Mouse (Mus musculus) limb, embryonic 11.5 days (tissue): Measurements from ENCODE around the gene Akap8l. TPM values are rescaled to one million over a fixed set of nuclear protein-coding genes. Genes with fewer than 3 reads are reported as not detected.

Source experiments
- ATAC-seq: fragments of 200-750 bp; cut with Nextera tagmentation; 2 replicates; pipeline ENCODE4 v1.8.0; 2017; ENCODE audit warnings: low read depth; ENCODE audit not compliant: insufficient number of reproducible peaks, low FRiP score, low TSS enrichment
- DNase-seq: peaks from one replicate; pipeline ENCODE4 v3.0.0-alpha.2; 2015; ENCODE audit warnings: low spot score
- H3K27ac ChIP-seq: fragments of 300-500 bp; sonication (generic); replicated peaks from 2 replicates; pipeline ENCODE4 v1.5.1; 2014; ENCODE audit warnings: low read depth, mild to moderate bottlenecking, low read length
- H3K27me3 ChIP-seq: fragments of 300-500 bp; sonication (generic); 2 replicates; pipeline ENCODE4 v1.6.1; 2014; ENCODE audit warnings: mild to moderate bottlenecking, low read length, mixed read lengths; ENCODE audit not compliant: control insufficient read depth, insufficient read depth
- H3K36me3 ChIP-seq: fragments of 300-500 bp; sonication (generic); 2 replicates; pipeline ENCODE4 v1.6.1; 2014; ENCODE audit warnings: mild to moderate bottlenecking, low read length, moderate library complexity, mixed read lengths; ENCODE audit not compliant: control insufficient read depth, insufficient read depth
- H3K4me1 ChIP-seq: fragments of 300-500 bp; sonication (generic); 2 replicates; pipeline ENCODE4 v1.6.1; 2014; ENCODE audit warnings: low read length, mixed read lengths; ENCODE audit not compliant: control insufficient read depth, insufficient read depth
- H3K4me2 ChIP-seq: fragments of 300-500 bp; sonication (generic); 2 replicates; pipeline ENCODE4 v1.6.1; 2014; ENCODE audit warnings: low read depth, mild to moderate bottlenecking, moderate library complexity; ENCODE audit not compliant: severe bottlenecking
- H3K4me3 ChIP-seq: fragments of 300-500 bp; sonication (generic); 2 replicates; pipeline ENCODE4 v1.5.1; 2014; ENCODE audit warnings: low read depth, low read length
- H3K9ac ChIP-seq: fragments of 300-500 bp; sonication (generic); 2 replicates; pipeline ENCODE4 v1.6.1; 2014; ENCODE audit warnings: mild to moderate bottlenecking, low read length
- H3K9me3 ChIP-seq: fragments of 300-500 bp; sonication (generic); 2 replicates; pipeline ENCODE4 v1.6.1; 2016; ENCODE audit warnings: low read length; ENCODE audit not compliant: control insufficient read depth
- WGBS: fragments of 180-500 bp; shearing (Covaris S2); extraction: QIAGEN DNeasy Blood & Tissue Kit; methylation state at CpG from one replicate; pipeline ENCODE4 v1.1.7; 2014; 5-methylcytosine and 5-hydroxymethylcytosine counted together
- microRNA-seq: library from miRNA; unstranded; fragments of <30 nt; microRNA quantifications from one replicate; pipeline ENCODE4, GENCODE M21; 2016
- polyA plus RNA-seq: library from polyadenylated mRNA; unstranded; fragments of >200 nt; fragmentation: Nextera tagmentation; extraction: Ambion mirVana; gene quantifications from 2 replicates; pipeline ENCODE4 v1.2.1, GENCODE M21; 2014

Gene Akap8l
- polyA plus RNA-seq, 1 experiment from 2014 or later = 73.5 TPM

DNA sequence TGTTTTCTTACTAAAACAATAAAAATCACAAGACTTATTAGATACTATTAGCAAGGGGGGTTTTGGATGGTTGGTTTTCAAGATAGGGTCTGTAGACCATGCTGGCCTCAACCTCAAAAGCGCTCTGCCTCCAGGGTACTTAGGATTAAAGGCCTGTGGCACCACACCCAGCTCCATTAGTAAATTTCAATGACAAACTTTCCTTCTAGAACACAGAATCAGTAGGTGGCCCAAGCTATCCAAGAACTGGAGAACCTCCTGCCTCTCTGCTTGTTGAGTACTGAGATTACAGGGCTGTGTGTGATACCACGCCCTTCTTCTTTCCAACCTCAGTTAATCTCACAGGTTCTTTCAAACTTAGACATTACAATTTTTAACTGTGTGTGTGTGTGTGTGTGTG, 69.3 kb downstream of the Akap8l start:
- Histone ChIP-seq H3K27ac (no peak overlapping the region), H3K9ac (no peak overlapping the region), H3K9me3 (no peaks in the 10 kb centered on the region), H3K4me1 (no peaks in the 10 kb centered on the region), H3K36me3 (no peaks in the 10 kb centered on the region), H3K4me3 (no peak overlapping the region), H3K4me2 (no peak overlapping the region), H3K27me3 (no peaks in the 10 kb centered on the region)
- 94% methylated on average over 2 of the region's 2 CpGs for WGBS
- ATAC-seq (no peak), DNase-seq (no peak)

DNA sequence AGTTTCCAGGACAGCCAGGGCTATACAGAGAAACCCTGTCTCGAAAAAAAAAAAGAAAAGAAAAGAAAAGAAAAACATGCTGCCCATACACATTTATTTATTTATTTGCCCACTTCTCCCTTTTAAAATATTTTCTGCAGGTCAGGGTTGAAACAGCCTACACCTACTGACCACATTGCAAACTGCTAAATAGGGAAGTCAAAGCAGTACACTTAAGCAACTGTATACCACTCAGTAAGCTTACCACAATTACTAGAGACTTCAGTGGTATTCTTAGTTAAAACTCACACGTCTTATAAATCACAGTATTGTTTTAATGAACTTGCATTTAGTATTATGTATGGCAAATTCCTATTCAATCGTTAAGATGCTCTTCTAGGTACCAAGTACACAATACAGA, 69.8 kb downstream of the Akap8l start:
- Histone ChIP-seq H3K36me3 (no peaks in the 10 kb centered on the region), H3K9me3 (no peaks in the 10 kb centered on the region), H3K27ac (no peak overlapping the region), H3K27me3 (no peaks in the 10 kb centered on the region), H3K4me2 (no peak overlapping the region), H3K4me1 (no peaks in the 10 kb centered on the region), H3K9ac (no peak overlapping the region), H3K4me3 (no peak overlapping the region)
- ATAC-seq (no peak), DNase-seq (no peak)
- 91% methylated on average over 3 of the region's 3 CpGs for WGBS

DNA sequence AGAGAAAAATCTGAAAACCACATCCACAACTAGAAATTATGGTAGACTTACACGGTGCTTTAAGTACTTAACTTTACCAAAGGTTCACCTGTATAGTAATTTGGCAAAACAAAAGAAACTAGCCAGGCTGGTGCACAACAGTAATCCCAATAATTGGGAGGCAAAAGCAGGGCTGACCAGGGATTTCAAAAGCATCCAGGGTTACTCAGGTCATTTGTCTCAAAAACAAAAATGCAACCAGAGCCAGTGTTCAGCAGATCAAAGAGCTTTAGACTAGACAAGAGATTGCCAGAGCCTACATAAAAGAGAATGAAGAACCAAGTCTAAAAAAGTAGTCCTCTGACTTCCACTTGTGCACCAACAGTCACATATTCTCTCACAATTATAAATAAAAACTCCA, 73.2 kb downstream of the Akap8l start:
- no peak overlapping the region for H3K27ac ChIP-seq
- H3K36me3 ChIP-seq = no peaks in the 10 kb centered on the region
- H3K9ac ChIP-seq = no peak overlapping the region
- H3K4me3 ChIP-seq = no peak overlapping the region
- H3K4me1 ChIP-seq = no peaks in the 10 kb centered on the region
- H3K27me3 ChIP-seq = no peaks in the 10 kb centered on the region
- H3K9me3 ChIP-seq = no peaks in the 10 kb centered on the region
- ATAC-seq = no peak
- H3K4me2 ChIP-seq = no peak overlapping the region
- no peak for DNase-seq
- WGBS = 88% methylated on average over 1 of the region's 1 CpGs

DNA sequence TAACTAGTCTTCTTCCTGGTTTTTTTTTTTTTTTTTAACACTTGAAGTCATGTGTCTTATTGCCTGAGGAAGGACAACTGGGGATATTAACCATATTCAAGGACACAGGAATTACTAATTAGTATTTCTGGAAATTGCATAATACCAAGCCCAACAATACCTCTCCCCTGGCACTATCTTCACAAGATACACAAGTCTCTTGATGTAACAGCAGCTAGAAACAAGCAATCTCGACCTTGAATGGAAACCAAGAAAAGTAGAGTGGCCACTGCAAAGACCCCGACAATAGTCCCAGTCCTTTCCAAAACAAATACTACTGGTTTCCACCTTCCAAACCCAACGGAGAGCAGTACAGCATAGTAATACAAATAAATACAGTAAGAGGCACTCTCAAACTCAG, 74.8 kb downstream of the Akap8l start:
- Histone ChIP-seq H3K4me2 (no peak overlapping the region), H3K27me3 (no peaks in the 10 kb centered on the region), H3K4me3 (no peak overlapping the region), H3K36me3 (no peaks in the 10 kb centered on the region), H3K9me3 (no peaks in the 10 kb centered on the region), H3K4me1 (no peaks in the 10 kb centered on the region), H3K27ac (no peak overlapping the region), H3K9ac (no peak overlapping the region)
- DNase-seq (no peak), ATAC-seq (no peak)
- WGBS = 90% methylated on average over 3 of the region's 3 CpGs

Small RNA genes lying within 50 kb of the gene (microRNA-seq; reads per million reads assigned to microRNA genes)
- gene Gm22201 = not detected

Other genes starting within 250 kb of the Akap8l start
- gene Notch3, start 183.8 kb downstream of the Akap8l start, polyA plus RNA-seq = 23.5 and 26.0 TPM in 2 replicates
- 0.16 TPM in 1 of 2 replicates, not detected in the other for gene Ephx3, start 161.1 kb downstream of the Akap8l start, polyA plus RNA-seq
- gene Brd4, start 65.9 kb downstream of the Akap8l start, polyA plus RNA-seq = 124 and 140 TPM in 2 replicates
- gene Akap8, start 29.4 kb downstream of the Akap8l start, polyA plus RNA-seq = 62.7 and 66.2 TPM in 2 replicates
- gene Wiz, start 38.8 kb upstream of the Akap8l start, polyA plus RNA-seq = 39.7 and 42.7 TPM in 2 replicates
- 0.64 and 0.69 TPM in 2 replicates for gene Rasal3, start 53.0 kb upstream of the Akap8l start, polyA plus RNA-seq
- not detected in 2 replicates for gene Pglyrp2, start 73.6 kb upstream of the Akap8l start, polyA plus RNA-seq
- not detected in 2 replicates for gene Cyp4f39, start 102.1 kb upstream of the Akap8l start, polyA plus RNA-seq
- gene Cyp4f17, start 155.4 kb upstream of the Akap8l start, polyA plus RNA-seq = 7.9 and 9.6 TPM in 2 replicates
- gene Cyp4f16, start 186.0 kb upstream of the Akap8l start, polyA plus RNA-seq = 18.1 and 18.3 TPM in 2 replicates